Mouse (Mus musculus): Measurements from ENCODE around the gene Tubd1.

DNA sequence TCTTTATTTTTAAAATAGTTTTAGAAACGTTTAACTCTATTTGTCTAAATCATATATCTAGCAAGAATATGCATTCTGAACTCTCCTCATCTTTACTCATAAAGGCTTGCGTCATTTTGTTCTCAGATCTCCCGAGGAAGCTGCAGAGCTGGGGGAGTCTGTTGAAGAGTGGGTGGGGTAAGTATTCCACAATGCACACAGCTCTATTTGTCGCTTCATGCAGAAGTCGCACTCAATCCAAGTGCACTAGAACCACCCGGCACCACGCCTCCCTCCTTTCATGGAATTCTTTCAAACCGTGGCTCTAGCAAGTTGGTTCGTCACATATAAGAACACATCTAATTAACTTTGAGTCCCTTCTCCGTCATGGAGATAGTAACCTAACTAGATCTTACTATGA, 45.8 kb downstream of the Tubd1 start:
- no peak for TF ChIP-seq CTCF (IDR thresholded peaks at IDR 0.05; ENCODE audit: control insufficient read depth, insufficient read depth, insufficient read length)
- TF ChIP-seq USF1 (IDR thresholded peaks at IDR 0.05; ENCODE audit: low read depth) = no peak
- TF ChIP-seq MAX (IDR thresholded peaks at IDR 0.05) = no peak
- no peak for TF ChIP-seq MYOG (IDR thresholded peaks at IDR 0.05; ENCODE audit: control insufficient read depth, extremely low read depth, insufficient read length)
- no peak for TF ChIP-seq CEBPB (IDR thresholded peaks at IDR 0.05; ENCODE audit: low read depth)
- no peak for TF ChIP-seq MYOD1 (IDR thresholded peaks at IDR 0.05; ENCODE audit: control insufficient read depth, insufficient read length, low read depth)
